Mouse (Mus musculus) fibroblast of lung, adult 2 months (primary cell): ENCODE results near the gene Sap25.
"Not testable (repeated sequence)": the region's sequence is repeated elsewhere in the genome, so short reads cannot be mapped to it uniquely, and the experiment has no call there.

ENCODE experiments used
- DNase-seq: peaks from one replicate; pipeline ENCODE4 v3.0.0-alpha.2; 2011; ENCODE audit warnings: low read depth

Gene Sap25

GRCm38 (mm10) chr5:137641054-137641453, at the start of gene Sap25:
Gene Sap25, plus strand, starts transcription at chr5:137641334.
- DNase-seq, result no peak

- DNase-seq, result no peak
Observed at GRCm38 (mm10) chr5:137595921-137596320, 45.2 kb upstream of the Sap25 start.

- DNase-seq, result no peak
Observed at GRCm38 (mm10) chr5:137596601-137597261, 44.4 kb upstream of the Sap25 start.

DNA sequence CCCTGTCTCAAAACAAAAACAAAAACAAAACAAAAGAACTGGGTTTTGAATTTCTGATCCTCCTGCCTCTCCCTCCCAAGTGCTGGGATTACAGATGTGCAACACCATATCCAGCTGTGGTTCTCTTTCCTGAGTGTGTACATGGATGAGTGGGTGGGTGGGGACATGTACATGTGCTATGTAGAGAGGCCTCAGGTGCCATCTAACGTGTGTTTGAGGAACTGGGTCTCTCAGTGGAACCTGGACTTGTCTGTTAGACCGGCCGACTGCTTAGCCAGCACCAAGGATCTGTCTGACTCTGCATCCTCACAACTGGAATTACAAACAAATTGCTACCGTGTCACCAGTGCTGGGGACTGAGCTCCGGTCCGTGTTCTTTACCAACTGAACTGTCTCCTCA, 43.5 kb upstream of the Sap25 start:
- DNase-seq, result no peak

- no peak for DNase-seq
Observed at GRCm38 (mm10) chr5:137598100-137598826, 42.9 kb upstream of the Sap25 start.

DNA sequence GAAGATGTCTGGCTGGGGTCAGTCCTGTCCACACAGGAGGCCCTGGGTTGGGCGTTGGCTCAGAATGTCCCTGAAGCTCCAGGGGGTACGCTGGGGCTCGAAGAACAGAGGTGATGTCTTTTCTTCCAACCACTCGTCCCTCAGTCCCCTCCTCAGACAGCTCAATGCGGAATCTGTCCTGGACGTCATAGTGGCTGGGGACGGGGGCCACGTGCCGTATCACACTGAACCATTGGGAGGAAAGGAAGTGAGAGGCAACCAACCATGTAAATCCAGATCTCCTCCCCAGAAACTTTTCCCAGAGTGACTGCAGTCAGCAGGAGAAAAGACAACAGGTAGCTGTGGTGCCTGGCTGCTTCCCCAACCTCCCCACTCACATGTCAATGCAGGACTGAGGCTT, 41.5 kb upstream of the Sap25 start:
- DNase-seq, result no peak

DNA sequence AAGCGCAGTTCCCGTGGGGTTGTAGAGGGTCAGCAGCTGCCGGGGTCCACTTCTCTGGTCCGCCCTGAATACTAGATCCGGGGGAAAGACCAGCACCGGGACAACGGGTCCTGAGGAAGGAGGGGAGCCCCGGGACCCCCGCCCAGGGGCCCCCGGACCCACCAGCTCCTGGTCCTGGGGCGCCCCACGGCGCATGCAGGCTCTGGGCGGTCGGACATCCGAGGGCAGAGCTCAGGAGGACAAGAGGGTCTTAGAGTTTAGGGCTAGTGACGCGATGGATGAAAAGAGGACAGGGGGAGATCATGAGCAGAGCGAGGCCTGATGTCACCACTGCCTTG, 40.9 kb upstream of the Sap25 start:
- DNase-seq, result no peak

- DNase-seq, result peak; percentile 99
Observed at GRCm38 (mm10) chr5:137600619-137601364, 40.3 kb upstream of the Sap25 start, which contains the start of gene Mospd3. Gene Mospd3, minus strand, starts transcription at chr5:137601058.

DNA sequence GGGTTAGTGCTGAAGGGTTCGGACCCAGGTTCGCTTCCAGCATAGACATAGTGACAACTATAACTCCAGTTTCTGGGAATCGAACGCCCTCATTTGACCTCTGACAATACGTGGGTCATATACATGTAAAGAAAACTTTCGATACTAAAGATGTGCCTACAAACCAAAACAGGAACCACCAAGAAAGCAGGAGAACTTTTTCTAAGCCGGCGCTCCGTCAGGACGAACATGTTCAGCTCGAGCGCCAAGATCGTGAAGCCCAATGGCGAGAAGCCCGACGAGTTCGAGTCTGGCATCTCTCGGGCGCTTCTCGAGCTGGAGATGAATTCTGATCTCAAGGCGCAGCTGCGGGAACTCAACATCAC, 39.8 kb upstream of the Sap25 start:
- DNase-seq, result no peak

GRCm38 (mm10) chr5:137607860-137608653, 33.1 kb upstream of the Sap25 start:
- DNase-seq, result no peak

DNA sequence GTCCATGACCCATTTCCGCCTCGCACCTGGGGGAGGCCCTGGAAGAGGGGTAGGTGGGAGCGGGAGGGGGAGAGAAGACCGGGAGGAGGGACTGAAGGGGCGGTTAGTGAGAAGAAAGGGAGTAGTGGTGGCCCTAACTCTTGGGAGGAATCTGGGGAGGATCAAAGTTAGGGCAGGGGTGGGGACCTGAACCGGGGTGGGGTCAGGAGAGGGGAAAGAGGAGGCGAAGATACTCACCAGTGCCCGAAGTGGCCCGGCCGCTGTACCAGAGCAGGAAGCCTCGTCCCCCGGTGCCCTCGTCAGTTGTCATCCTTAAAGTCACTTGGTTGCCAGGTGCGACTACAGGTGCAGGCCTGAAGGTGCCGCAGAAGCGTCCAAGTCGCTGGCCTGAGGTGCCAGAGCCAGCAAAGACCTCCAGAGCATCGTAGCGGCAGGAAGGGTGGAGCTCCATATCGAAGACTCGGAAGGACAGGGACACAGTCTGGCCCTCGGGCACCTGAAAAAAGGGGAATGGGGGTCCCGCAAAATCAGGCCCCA, 32.4 kb upstream of the Sap25 start:
- no peak for DNase-seq

DNA sequence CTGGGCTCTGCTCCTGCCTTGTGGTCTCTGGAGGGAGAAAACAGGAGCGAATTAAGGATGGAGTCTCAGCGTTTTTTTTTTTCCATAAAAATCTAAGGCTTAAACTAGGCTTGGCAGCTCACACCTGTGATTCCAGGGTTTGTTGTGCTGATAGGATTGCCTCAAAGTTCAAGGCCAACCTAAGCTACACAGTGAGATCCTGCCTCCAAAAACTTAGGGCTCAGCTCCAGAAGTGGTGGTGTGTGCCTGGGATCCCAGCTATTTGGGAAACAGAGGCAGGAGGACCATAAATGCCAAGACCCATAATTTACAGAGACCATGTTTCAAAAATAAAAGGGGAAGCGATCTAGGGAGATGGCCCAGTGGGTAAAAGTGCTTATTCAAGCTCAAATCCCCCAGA, 31.8 kb upstream of the Sap25 start:
- no peak for DNase-seq

DNA sequence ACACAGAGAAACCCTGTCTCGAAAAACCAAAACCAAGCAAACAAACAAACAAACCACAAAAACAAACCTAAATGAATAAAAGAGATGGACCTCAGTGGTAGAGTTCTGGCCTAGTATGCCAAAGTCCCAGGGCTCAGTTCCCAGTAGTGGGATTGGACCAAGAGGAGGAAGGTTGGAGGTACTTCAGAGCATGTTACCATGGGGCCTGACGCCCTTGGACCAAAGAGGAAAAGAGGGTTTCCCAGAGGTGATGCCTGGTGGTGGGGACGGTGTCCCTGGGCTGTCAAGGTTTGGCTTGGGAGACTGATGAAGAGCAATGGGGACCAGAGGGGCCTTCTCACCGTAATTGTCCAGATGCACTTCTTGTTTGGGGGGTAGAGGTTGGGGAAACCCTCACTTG, 31.1 kb upstream of the Sap25 start:
- DNase-seq, result no peak

- peak; percentile 53 for DNase-seq
Observed at GRCm38 (mm10) chr5:137610548-137611244, 30.4 kb upstream of the Sap25 start.

DNA sequence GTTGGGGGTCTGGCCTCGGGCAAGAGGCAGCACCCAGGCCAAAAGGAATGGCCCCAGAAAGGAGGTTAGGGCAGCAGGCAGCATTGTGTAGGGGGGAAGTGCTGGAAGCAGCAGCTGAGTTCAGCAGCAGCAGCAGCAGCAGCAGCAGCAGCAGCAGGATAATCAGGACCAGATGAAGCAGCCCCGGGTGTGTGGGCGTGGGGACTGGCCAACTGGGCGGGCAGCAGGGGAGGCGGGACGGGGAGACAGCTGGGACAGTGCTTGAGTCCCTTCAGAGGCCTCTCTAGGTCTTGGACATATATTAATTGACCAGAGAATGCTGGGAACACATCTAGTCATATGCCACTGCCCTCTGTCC, 29.9 kb upstream of the Sap25 start:
- peak; percentile 56 for DNase-seq

- no peak for DNase-seq
Observed at GRCm38 (mm10) chr5:137613076-137613475, 28.1 kb upstream of the Sap25 start.

GRCm38 (mm10) chr5:137613550-137613949, 27.6 kb upstream of the Sap25 start, which contains the start of gene Pcolce:
Gene Pcolce, minus strand, starts transcription at chr5:137613784.
- peak; percentile 58 for DNase-seq

DNA sequence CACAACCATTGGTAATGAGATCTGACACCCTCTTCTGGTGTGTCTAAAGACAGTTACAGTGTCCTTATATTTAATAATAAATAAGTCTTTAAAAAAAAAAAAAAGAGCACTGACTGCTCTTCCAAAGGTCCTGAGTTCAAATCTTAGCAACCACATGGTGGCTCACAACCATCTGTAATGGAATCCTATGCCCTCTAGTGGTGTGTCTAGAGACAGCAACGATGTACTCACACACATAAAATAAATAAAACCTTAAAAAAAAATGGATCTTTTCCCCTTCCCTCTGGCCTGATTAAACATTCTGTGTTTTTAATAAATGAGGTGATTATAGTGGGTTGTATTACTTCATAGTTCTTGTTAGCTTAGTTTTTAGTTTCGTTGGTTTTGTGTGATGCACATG, 26.2 kb upstream of the Sap25 start:
- DNase-seq, result not testable (repeated sequence)

- DNase-seq, result no peak
Observed at GRCm38 (mm10) chr5:137615347-137615746, 25.8 kb upstream of the Sap25 start.

- no peak for DNase-seq
Observed at GRCm38 (mm10) chr5:137623937-137624530, 17.1 kb upstream of the Sap25 start.

GRCm38 (mm10) chr5:137627991-137628390, 13.1 kb upstream of the Sap25 start:
- DNase-seq, result no peak
